Mouse (Mus musculus) layer of hippocampus, postnatal 25 days (tissue): ENCODE data around the gene Inka1. TPM values are rescaled to one million over a fixed set of nuclear protein-coding genes. Genes with fewer than 3 reads are reported as not detected.
A peak's percentile ranks its signal among the peaks of the same experiment; 100 is the strongest.

Experiments
- DNase-seq, 2 experiments: peaks; one replicate each; pipeline ENCODE4 v3.0.0; 2022; ENCODE audit warnings: mixed read lengths in 2 of 2, low spot score in 1 of 2; ENCODE audit errors: extremely low spot score in 1 of 2
- total RNA-seq, 2 experiments: library from RNA; stranded (reverse); gene quantifications; 2 replicates each; pipeline ENCODE4 v1.2.3; 2021

The Inka1 gene
- total RNA-seq, 2 experiments from 2014 or later, result 12.0 to 13.6 TPM

DNA sequence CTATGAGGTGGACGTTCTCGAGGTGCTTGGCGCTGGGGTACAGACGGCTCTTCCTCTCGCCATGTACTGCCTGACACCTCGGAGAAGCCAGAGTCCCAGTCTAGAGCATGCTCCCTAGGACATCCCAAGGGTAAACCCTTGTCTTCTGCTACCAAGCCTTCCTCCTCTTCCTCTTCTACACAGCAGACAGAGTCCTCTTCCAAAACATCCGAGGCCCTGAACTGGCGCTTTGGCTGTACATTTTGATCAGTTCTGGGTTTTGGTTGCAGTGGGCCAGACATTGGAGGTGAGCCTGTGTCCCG is 974 bp downstream of the Inka1 start:
- DNase-seq, result no peak

DNA sequence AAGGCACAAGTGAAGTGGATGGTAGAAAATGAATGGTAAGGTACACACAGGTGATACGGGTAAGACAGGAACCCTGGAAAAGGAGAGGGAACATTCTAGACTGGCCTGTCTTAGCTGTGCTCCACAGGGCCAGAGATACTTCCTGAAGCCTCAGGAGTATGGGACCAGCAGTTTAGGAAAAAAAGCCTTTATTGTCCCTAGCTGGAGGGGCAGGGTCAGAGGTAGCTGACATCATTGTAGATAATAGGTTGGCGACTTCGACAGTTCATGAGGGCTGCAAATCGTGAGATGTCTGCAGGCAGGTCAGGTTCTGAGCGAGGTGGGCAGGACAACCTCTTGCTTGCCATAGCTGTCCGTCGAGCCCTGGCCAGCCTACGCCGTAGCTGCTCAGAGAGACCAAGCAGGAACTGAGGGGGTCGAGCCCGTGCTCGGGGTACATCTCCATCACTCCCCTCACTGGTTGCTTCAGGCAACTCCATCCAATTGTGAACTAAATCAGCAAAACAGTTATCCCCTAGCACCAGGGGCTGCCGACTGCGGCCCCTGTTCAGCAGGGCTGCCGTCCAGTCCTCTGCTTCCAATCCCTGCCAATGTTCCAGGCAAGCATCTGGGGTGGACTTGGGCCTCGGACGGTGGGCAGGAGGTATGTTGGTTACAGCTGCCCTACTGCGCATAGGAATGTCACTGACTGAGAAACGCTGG is 1.5 kb downstream of the Inka1 start:
- DNase-seq, result peak in 1 of 2 experiments; percentile 14

- peak; percentile 29 to 33 for DNase-seq
Measured at GRCm38 (mm10) chr9:107983421-107983890, 2.2 kb downstream of the Inka1 start.

GRCm38 (mm10) chr9:107982681-107983346 is 2.9 kb downstream of the Inka1 start, which contains the start of gene Gm20661:
Gm20661 (plus strand) TSS chr9:107983058.
- peak; percentile 32 to 34 for DNase-seq

DNA sequence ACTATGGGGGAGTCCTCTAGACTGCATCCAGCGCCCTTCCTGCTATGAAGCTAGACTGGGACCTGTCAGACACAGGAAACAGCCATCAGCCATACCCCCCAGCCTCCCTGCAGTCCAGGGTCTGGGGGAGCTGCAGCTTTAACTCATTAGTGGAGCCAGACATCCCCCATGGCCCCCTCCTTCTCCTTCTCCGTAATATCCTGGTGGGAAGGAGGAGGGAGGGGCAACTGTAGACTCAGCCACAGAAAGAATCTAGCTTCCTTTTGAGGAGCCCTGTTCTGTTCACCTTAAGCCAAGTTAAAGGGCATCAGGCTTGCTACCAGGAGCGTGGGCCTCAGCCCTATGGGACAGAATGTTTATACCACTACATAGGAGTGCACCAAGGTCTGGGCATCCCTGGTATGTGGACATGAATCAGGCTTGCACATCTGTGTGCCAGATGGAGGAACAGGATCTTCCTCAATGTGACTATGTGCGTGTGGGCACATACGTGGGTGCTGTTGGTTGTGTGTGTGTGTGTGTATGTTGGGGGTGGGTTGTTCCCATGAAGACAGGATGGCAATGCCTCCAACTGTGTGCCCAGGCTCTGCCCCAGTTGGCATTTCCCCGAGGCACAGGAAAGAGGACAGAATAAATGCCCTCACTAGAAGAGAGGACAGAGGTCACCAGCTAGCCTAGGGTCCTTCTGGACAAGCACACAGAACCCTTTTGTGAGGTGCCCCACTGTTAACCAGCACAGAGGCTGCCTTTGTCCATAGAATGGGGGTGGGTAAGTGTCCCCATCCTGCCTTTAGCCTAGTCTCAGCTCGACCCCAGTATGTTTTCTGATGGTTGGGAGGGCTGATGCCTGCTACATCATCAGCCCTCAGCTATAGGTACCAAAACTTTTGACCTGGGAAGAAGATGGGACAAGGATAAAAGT is 3.7 kb downstream of the Inka1 start:
- DNase-seq, result peak; percentile 22 to 40

DNA sequence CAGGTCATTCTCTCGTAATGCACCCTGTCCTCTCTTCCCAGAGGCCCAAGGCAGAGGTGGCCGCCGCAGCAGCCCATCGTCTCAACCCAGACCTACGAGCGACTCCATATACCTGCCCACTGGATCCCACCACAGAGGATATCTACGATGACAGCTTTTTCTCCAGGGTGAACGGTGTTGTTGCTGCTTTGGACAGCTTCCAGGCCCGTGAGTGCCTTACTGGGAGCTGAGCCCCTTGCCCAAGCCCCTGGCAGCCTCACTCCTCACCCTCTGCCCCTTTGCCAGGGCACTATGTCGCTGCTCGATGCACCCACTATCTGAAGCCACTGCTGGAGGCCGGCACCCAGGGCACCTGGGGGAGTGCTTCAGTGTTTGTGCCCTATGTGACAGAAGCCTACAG is 6.9 kb downstream of the Inka1 start:
- no peak for DNase-seq

DNA sequence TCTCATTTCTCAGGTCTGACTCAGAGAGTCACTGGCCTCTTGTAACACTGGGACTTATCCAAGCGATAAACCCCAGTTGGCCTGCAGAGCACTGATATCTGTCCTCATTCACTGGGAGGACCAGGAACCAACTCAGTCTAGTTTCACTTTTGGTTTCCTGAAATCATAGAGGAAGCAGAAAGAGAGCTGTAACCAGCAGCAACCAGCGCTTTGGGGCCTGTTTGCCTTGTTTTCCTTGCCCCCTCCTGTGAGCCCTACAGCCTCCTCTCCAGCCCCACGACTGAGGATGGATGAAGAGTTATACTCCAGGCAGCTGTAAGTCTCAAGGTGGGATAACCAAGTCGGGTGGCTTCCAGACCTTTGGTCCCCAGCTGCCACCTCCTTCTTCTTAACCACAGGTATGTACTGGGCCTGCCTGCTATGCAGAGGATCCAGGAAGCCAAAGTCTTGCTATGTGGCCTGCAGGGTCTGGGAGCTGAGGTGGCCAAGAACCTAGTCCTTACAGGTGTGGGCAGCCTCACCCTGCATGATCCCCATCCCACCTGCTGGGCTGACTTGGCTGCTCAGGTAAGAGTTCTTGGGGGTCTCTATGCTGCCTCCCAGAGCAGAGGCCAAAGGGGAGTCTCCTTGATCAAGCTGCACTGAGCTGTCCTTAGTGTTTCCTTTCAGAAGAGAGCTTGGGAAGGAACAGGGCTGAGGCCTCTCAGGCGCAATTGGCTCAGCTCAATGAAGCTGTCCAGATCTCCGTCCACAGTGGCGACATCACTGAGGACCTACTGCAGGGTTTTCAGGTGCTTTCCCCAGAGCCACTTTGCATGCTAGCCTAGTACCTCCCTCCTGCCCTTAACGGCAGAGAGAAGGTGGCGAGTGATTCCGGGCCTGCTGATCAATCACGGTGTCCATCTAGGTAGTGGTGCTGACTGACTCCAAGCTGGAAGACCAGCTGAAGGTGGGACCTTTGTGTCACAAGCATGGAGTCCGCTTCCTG is 10.0 kb downstream of the Inka1 start, which contains the start of gene Uba7:
TSS of gene Uba7 (plus strand) at position 107 of the 988 bp plus-strand sequence.
- DNase-seq, result no peak

DNA sequence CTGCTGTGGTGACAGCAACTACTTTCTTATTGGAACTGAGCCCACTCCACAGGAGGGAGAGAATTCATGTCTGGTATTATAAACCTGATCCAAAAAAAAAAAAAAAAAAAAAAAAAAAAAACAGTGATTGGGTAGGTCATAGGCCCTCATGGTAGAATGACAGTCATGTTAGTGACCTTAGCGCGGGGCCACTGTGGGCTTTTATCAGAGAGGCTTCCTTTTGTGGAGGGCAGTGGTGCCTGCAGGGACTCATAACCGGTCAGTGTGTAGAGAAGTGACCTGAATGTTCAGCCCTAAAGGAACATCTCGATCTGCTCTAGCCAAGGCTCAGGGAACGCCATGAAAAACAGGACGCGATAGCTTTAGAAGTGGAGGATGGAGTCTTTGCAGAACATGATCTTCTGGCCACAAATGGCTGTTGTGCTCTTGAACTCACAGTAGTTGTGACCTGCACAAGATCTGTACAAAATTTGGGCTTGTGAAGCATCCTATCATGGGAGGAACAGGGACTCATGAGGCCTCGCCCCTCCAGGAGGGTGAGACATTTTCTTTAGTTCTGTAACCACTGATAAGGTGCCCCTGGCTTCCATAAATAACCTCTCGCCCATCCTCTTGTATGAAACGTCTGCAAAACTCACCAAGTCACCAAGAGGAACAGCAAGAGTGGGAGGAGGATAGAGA is 11.0 kb downstream of the Inka1 start:
- no peak for DNase-seq

- no peak for DNase-seq
Measured at GRCm38 (mm10) chr9:107971690-107972541, 13.8 kb downstream of the Inka1 start.

DNA sequence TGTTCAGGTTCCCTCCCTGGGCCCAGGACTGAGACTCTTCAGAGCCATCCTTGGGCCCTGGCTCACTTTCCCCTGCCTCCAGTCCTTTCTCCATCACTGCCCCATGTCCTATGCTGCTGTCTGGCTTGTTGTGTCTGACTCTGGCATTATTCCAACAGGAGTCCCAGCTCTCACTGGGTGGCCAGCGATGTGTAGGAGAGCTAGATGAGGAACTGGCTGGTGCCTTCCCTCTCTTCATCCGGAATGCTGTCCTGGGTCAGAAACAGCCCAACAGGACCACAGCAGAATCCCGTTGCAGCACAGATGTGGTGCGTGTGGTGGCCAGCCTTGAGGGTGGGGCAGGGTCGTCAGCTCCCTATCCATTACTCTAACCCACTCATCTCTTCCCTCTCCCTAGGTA is 15.4 kb downstream of the Inka1 start:
- no peak for DNase-seq

GRCm38 (mm10) chr9:107968531-107968930 is 17.1 kb downstream of the Inka1 start:
- DNase-seq, result no peak

DNA sequence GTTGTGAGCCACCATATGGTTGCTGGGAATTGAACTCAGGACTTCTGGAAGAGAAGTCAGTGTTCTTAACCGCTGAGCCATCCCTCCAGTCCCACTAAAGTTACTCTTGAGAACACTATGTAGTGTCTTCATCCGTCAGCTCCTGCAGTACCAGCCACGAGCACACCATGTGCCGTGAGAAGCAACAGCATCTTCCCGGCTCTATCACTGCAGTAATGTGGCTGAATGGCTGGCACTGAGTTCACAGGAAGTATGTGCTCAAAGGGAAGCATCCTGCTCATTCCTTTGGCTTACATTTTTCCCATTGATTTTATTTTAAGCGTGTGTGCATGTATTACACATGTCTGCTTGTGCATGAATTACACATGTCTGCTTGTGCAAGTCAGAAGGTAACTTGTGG is 18.2 kb downstream of the Inka1 start:
- DNase-seq, result no peak

- no peak for DNase-seq
Measured at GRCm38 (mm10) chr9:107966676-107967075, 19.0 kb downstream of the Inka1 start.

- no peak for DNase-seq
Measured at GRCm38 (mm10) chr9:107964681-107965080, 21.0 kb downstream of the Inka1 start.

- peak; percentile 66 to 83 for DNase-seq
Measured at GRCm38 (mm10) chr9:107963700-107964099, 22.0 kb downstream of the Inka1 start.

- no peak for DNase-seq
Measured at GRCm38 (mm10) chr9:107962916-107963315, 22.8 kb downstream of the Inka1 start.

DNA sequence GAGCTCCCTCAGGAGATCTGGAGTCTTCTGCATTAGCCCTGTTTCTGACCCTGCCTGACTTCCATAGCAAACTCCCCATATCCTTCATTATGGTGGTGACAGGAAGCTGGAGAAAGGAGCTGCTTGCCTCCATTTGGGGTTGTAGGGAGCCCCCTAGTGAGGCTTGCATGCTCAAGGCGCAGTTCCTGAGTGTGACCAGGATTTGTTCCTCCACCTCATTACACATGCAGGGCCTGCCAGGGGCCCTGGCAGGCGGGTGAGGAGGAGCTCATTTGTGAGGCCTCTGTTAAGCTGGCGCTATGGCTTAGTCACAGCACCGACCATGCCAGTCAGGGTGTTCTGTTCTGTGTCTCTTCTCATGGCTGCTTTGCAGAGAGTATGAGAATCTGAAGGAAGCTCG is 23.8 kb downstream of the Inka1 start:
- peak in 1 of 2 experiments; percentile 55 for DNase-seq

DNA sequence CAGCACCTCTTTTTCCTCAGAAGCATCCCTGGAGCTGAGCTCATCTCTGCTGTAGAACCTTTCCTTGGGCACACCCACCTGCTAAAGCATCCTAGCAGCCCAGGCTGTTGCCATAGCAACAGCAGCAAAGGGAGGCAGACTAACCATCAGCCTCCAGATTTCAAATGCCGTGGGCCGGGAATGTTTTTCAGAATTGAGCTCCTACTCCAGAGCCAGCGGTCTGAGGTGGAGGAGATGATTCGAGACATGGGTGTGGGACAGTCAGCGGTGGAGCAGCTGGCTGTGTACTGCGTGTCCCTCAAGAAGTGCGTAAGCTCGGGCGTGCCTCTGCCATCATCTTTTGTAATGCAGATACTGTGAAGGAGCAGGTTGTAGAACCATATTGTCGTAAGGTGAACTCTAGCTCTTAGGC is 24.3 kb downstream of the Inka1 start:
- DNase-seq, result peak; percentile 53 to 67
